Mouse (Mus musculus): ENCODE results near the gene Gm13030.
"Not testable (repeated sequence)": the region's sequence is repeated elsewhere in the genome, so short reads cannot be mapped to it uniquely, and the experiment has no call there.

Gm13030 gene

DNA sequence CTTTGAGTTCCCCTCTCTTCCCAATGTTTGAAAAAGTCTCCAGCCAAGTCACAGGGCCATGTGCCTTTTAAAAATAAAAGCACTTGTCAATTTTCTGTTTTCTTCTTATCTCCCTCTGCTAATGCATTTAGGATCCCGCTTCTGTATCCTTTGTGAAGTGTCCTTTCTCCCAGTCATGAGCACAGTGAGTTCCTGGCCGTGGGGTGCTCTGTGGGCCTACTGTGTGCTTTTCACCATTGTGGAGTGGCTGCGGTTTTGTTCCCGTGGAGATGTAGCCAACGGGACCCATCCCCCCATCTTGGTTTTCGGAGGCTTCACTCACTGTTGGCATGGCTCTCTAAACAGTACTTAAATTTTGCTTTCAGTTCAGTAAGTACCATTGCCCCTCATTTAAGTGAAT lies 7.8 kb downstream of the Gm13030 start:
- no peak for DNase-seq (ENCODE audit: low spot score)

DNA sequence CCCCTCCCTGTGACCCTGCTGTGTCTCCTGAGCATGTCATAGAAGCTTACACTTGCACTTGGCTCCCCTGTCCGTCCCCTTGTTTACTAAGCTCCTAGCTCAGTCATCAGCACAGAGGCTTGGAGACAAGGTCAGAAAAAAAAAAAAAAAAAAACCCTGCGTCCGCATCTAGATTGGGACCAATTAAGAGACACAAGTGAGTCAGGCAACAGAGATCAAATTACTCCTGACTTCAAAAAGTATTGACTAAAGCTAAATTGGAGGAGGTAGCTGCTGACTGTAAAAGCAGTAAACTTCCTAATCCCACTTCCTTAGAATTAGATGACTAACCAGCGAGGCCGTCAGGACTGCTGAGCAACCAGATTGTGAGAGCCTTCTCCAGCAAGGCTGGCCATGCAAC lies 8.7 kb downstream of the Gm13030 start:
- DNase-seq (ENCODE audit: low spot score), result no peak

DNA sequence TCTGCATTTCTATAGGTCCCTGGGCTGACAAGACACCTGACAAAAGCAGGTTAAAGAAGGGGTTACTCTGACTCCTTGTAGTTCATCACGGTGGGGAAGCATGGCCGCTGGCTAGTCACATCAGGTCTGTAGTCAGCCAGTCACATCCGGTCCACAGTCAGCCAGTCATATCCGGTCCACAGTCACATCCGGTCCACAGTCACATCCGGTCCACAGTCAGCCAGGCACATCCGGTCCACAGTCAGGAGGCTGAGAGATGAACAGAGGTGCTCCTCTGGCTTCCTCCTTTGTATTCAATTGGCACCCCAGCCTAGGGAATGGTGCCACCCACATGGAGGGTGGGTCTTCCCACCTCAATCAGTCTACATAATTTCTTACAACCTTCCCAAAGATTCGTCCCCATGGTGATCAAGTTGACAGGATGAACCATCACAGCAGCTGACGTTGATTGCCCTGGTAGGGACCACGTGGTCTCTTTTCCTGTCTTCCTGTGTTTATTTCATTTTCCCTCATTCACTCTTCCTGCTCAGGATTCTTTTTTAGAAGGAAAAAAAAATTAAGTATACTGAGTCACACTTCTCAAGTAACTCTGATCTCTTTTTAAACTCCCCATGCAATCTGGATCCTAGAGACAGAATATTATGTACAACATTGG lies 10.3 kb downstream of the Gm13030 start, which contains the start of gene Pla2g5:
Gene Pla2g5 (minus strand): TSS at position 139 of the 655 bp plus-strand sequence.
- no peak for DNase-seq (ENCODE audit: low spot score)

DNA sequence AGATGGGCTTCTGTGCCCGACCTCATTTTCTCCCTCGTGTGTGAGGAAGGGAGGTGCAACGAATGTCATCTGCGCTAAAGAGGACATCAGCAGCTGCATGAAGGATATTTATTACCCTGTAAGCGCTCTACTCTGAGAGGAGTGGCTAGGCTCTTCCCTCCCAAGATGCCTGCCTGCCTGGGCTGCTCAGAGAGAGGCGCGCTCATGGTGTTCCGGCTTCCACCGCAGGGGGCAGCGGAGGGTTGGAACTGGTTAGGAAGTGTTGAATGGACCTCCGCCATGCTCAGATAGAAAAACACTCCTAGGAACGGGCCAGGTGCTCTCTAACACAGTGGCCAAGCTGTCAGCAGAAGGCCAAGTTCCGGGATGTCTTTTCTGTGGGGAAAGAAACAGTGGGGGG lies 14.0 kb downstream of the Gm13030 start:
- DNase-seq (ENCODE audit: low spot score), result peak; percentile 83

DNA sequence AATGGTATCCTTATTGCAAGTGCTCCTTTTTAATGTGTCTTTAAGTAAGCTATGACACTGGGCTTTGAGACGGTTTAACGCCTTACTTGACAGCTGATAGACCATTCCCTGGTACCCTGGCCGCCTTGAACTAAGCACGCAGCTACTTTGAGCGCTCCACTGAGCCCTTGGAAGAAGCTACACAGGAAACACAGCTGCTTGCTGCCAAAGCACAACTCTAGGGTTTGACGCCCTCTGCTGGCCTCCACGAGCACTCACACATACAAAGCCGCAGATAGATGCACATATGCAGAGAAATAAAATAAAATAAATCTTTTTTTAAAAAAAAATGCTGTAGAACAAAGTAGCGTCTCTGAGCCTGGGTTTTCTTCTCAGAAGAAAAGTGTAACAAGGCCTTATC lies 14.5 kb downstream of the Gm13030 start:
- no peak for DNase-seq (ENCODE audit: low spot score)

DNA sequence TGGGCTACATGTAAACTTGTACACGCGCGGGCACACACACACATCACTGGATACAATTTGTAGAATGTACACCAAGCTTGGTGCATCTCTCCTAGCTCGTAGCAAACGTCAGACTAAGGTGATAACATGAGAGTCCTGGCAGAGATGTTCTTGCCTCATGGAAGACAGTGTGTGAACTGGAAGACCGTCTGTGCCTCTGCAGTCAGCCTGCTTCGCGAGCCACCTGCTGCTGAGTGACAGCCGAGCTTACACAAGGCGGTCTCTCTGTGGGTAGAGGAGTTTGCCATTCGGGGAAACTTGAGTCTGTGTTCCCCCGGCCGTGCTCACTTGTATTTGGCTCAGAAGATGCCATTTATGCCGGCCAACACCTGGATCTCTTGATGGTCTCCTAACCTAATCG lies 15.3 kb downstream of the Gm13030 start:
- DNase-seq (ENCODE audit: low spot score), result peak; percentile 33

DNA sequence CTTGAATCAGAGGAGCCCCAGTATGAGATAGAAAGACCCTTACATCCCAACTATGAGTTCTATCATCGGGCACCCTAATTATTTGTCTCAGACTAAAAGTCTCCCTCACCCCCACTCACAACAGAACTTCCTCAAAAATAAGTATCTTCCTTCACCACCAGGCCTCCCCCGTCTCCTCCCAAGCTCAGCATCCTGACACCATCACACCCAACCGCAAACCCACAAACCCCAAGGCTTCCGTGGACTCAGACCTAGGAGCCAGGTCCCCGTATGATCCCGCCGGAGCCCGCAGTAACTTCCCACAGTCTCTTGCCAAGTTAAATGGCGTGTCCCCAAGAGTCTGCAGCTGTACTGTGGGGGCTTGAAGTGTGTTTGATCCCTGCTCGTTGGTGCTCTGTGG lies 16.2 kb downstream of the Gm13030 start:
- DNase-seq (ENCODE audit: low spot score), result no peak

DNA sequence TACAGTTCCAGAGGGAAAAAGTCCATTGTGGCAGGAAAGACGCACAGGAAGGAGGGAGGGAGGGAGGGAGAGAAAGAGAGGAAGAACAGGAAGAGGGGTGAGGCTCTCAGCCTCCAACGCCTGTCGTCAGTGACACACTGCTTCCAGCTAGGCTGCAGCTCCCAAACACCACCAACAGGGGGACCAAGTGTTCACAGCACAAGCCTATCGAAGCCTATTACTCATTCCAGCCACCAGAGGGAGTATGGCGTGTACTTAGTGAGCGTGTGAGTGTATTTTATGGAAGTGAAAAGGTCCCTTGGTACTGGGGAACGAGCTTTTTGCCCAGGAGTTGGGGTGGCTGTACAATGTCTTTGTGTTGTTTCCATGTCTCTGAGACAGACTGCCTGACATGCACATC lies 17.3 kb downstream of the Gm13030 start:
- peak; percentile 71 for DNase-seq (ENCODE audit: low spot score)

DNA sequence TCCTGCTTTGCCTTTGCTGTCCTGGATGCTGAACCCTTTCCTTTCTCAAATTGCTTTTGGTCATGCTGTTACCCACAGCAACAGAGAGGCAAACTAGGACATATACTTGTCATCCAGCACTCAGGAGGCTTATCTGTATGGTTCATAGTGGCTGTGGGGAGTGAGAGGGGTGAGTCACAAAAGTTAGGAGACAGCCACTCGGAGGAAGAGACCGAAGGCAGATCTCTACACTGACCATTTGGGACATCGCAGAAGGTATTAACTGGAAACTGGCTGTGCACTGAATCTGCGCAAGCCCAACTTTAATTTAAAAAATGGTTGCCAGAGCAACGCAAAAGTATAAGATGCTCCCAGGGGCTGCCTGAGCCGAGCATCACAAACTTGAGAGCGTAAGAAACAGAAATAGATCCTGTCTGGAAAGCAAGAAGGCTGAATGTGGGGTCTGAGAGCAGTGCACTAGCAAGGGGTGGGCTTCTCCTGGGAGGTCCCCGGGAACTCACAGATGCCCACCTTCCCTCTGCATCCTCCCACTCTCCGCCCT lies 18.6 kb downstream of the Gm13030 start:
- no peak for DNase-seq (ENCODE audit: low spot score)

DNA sequence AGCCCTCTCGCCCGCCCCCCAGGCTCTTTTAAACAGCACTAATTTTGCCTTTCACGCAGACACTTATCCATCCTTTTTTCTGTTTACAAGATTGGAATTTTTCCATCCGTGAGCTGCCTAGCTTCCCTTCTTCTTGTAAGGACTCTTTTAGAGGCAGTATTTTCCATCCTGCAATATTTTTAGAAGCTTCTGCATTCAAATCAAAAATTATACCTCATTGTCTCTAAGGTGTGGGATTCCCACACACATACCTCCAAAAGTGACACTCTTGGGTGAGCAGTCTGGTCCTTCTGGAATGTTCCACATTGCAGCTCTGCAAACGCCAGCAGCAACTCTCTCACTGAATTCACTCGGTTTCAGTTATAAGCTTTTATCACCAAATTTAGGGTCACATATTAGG lies 20.8 kb downstream of the Gm13030 start:
- DNase-seq (ENCODE audit: low spot score), result no peak

DNA sequence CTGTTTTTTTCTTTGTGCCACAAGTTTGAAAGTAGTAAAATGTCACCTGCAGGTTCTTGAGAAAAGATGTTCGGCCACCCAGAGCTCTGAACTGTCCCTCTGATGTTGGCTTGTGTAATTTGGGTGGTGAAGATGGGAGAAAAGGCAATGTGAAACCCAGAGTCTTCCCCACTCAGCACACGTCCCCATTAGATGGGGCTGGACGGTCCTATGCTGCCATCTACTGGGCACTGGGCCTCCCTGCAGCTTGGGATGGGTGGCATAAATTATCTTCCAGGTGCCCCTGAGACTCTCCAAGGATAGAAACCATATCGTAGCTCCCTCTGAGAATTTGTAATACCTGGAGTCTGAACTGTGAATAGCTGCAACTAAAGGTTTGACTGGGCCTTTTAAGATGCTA lies 22.3 kb downstream of the Gm13030 start:
- DNase-seq (ENCODE audit: low spot score), result peak; percentile 81

DNA sequence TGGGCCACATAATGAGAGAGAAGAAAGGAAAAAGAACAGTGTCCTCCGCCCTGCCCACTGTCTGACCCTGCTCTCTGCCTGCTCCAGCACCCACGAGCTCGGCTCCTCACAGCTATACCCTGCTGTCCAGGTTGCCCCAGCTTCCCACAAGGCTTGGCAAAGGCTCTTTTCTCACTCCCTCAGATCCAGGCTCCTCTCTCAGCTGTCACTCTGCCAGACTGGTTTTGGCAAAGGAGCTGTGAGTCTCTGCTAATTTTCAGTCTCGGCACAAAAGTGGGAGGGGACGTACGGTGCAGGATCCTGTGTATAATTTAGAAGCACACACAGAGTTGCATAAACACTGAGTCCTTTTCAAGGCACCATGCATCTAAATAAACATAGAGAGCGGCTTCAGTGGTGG lies 32.4 kb downstream of the Gm13030 start:
- DNase-seq (ENCODE audit: low spot score), result peak; percentile 84

DNA sequence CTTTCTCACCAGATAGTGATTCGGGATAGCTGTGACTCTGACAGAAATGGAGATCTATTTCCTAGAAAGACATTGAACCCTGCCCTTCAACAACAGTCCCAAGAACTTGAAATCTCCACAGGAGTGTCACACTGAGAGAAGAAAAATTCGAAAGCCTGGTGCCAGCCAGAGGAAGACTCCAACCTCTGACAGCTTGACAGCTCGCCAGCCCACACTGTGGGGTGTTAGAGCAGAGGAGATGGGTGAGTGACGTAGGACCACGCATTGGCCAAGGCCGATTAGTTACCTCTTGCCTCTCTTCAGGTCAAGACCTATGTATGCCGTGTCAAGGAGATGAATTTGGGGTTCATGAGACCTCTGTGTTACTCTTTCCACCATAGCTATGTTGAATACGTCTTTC lies 33.0 kb downstream of the Gm13030 start:
- no peak for DNase-seq (ENCODE audit: low spot score)

DNA sequence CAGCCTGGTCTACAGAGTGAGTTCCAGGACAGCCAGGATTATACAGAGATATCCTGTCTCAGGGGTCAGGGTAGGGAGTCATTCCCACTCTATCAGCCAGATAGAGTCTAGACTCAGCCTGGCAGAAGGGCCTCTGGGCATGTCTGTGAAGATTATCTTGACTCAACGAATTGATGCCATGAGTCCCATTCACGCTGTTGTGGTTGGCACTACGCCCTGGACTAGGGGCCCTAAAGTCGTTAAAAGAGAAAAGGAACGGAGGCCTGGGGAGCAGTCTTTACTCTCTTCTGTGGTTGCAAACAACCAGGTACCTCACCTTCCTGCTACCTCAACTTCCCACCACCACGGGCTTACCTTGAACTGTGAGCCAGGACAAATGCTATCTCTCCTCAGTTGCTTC lies 34.0 kb downstream of the Gm13030 start:
- no peak for DNase-seq (ENCODE audit: low spot score)

DNA sequence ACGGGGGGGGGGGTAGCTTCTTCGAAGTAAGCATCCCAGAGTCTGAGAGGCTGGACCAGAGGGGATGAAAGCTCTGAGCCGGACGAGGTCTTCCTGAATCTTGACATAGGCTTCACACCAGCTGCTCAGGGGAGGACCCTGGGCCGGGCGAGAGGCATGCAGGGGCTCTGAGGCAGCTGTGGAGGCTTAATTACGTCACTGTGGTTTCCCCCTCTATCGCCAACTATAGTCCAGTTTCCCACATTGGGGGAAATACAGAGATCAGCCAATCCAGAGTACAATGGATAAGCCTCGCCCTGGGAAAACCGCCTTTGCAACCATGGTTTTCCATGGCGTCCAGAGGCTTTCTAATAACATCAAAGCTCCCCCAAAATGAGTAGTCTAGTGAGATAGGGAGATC lies 46.6 kb downstream of the Gm13030 start:
- DNase-seq (ENCODE audit: low spot score), result no peak

DNA sequence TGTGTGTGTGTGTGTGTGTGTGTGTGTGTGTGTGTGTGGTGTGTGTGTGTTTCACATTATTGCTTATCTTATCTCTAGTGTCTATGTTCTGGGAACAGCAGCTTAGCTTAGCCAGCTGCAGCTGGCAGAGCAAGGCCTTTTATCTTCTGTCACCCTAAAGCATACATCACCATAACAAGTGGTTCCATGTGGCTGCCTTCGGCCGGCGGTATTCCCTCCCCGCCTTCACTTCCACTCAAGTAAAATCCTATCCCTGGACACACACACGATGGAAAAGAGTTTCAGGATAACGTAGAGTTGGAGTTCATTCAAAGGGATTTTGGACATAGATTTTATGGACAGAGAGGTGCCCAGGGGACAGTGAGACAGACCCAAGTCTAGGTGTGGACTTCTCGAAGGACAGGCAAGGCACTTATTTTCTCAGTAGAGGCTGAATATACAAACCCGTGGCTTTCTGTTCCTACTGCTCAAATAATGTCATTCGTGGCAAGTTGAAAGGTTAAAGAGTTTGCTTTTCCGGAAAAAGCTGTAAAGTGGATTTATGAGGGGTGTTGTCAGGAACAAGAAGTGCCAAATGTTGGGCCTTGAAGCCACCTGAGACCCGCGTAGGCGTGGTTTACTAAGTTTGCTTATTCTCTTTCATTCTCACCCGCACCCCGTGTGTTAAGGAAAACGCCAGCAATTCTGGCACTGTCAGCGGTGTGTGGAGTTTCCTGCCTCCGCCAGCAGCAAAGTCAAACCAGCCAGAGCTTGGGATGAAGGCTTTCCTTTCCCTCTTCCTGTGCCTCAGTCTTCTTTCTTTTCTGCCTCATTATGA lies 47.8 kb downstream of the Gm13030 start:
- DNase-seq (ENCODE audit: low spot score), result no peak

DNA sequence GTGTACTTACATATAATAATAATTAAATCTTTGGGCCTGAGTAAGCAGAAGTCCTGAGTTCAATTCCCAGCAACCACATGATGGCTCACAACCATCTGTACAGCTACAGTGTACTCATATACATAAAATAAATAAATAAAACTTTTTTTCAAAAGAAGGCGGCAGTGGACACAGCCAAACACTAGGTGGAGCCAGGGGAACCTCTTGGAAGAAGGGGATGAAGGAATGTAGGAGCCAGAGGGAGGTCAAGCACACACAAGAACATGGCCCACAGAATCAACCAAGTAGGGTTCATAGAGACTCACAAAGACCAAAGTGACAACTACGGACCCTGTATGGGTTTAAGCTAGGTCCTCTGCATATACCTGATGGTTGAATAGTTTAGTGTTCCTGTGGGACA lies 49.1 kb downstream of the Gm13030 start:
- no peak for DNase-seq (ENCODE audit: low spot score)

DNA sequence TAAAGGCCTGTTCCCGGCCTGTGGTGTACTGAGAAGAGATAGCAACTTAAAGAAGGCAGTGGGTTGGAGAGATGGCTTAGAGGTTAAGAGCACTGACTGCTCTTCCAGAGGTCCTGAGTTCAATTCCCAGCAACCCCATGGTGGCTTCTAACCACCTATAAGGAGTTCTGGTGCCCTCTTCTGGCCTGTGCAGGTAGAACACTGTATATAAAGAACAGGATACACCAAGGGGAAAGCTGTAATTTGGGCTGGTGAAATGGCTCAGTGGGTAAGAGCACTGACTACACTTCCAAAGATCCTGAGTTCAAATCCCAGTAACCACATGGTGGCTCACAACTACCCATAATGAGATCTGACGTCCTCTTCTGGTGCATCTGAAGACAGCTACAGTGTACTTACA lies 49.6 kb downstream of the Gm13030 start:
- not testable (repeated sequence) for DNase-seq (ENCODE audit: low spot score)

DNA sequence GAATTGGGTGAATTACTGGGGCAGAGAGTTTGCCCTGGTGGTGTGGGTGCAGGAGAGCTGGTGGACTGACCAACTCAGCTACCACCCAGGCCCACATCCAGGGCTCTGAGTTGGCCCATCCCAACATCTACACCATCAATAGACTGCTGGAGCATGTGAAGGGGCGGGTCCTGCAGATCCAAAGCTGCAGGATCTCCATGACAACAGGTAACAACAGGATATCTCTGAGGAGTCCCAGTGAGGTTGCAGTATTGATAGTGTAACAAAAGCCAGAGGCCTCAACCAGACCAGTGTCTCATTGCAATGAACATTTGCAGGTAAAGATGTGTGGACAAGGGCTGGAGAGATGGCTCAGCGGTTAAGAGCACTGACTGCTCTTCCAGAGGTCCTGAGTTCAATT lies 52.7 kb downstream of the Gm13030 start:
- DNase-seq (ENCODE audit: low spot score), result no peak

All from layer of hippocampus, adult 11-12 months (tissue).